Mouse (Mus musculus) CD8-positive naive resting alpha-beta T cell, adult 57 days (primary cell): ENCODE measurements around the gene Helz. TPM values are rescaled to one million over a fixed set of nuclear protein-coding genes. Genes with fewer than 3 reads are reported as not detected.

Experiments used
- total RNA-seq: library from RNA; stranded (reverse); gene quantifications from one replicate; pipeline ENCODE4 v1.2.4, GENCODE M21; 2023

Gene Helz
- total RNA-seq, result 73.9 TPM

DNA sequence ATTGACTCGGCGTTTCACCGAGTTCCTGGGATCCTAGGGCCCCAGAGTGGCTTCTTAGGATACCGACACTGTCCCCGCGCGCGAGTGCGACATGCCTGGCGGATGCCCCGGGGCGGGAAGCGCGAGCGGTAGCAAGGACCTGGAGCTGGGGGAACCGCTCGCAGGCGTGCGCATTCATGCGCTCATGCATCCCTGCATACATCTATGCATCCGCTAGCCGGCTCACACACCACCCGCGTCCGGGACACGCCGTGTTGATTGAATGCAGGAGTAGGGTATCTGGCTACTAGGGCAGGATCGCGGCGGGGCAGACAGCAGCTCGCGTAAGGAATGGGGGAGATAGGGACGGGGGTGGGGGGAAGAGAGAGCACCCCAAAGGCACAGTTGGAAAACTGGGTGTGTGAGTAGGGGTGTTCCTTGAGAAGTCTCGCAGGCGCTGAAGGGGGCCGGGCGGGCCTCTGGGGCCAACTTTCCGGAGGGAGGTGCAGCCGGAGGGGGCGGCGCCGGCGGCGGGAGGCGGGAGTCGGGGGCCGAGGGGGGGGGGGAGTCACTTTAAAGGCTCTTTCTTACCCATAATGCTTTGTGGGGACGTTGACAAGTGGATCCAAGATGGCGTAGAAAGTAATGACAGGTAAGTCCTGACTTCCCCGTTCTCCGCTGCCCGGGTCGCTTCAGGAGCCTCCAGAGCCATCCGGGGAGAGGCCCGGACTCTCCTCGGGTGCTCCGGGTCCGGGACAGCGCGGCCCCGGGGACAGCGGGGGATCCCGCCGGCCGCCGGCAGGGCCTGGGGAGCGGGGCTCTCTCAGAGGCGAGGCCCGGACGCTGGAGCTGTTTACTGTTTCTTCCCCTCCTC is at the start of gene Helz:
Helz (plus strand) TSS at position 580 of the 853 bp plus-strand sequence.

GRCm38 (mm10) chr11:107716332-107716938 is 168.7 kb downstream of the Helz start, which contains the start of gene Cacng1:
Gene Cacng1, minus strand, starts transcription at chr11:107716522.

Other genes starting within 250 kb of the Helz start
- gene Pitpnc1, start 77.2 kb upstream of the Helz start, total RNA-seq, result 144 TPM
- gene Psmd12, start 68.4 kb upstream of the Helz start, total RNA-seq, result 47.3 TPM
- not detected for gene Cacng1, start 168.6 kb downstream of the Helz start, total RNA-seq
- 0.43 TPM for gene Cacng4, start 246.6 kb downstream of the Helz start, total RNA-seq